Mouse (Mus musculus): ENCODE data around the gene Clec4f. TPM values are rescaled to one million over a fixed set of nuclear protein-coding genes. Genes with fewer than 3 reads are reported as not detected.

Clec4f gene
- total and polyA plus RNA-seq, 2 experiments from 2014 or later: 0.19 TPM; not detected in 1

GRCm38 (mm10) chr6:83599636-83600174, 56.3 kb downstream of the Clec4f start:
- Histone ChIP-seq H3K9ac (replicated peaks; ENCODE audit: low read length, poor library complexity, severe bottlenecking) (no peak overlapping the region), H3K4me3 (ENCODE audit: low read depth, low read length) (no peak overlapping the region), H3K27ac (ENCODE audit: low read depth, low read length) (no peak overlapping the region), H3K4me2 (ENCODE audit: low read depth, low read length, poor library complexity, severe bottlenecking) (peak overlapping the region; percentile 64; the same call in 1 of the 2 replicates), H3K27me3 (ENCODE audit: insufficient read depth, low read length) (no peaks in the 10 kb centered on the region), H3K9me3 (ENCODE audit: low read length) (no peaks in the 10 kb centered on the region), H3K4me1 (ENCODE audit: insufficient read depth, low read length) (no peaks in the 10 kb centered on the region), H3K36me3 (ENCODE audit: insufficient read depth, low read length) (no peaks in the 10 kb centered on the region)
- 87% methylated on average over 6 of the region's 6 CpGs for WGBS
- ATAC-seq (ENCODE audit: low FRiP score): no peak
- TF ChIP-seq CTCF (IDR thresholded peaks at IDR 0.05): no peak
- DNase-seq (ENCODE audit: low spot score): no peak

GRCm38 (mm10) chr6:83599060-83599550, 56.9 kb downstream of the Clec4f start:
- WGBS: 36% methylated on average over 24 of the region's 24 CpGs
- TF ChIP-seq CTCF (IDR thresholded peaks at IDR 0.05): no peak
- Histone ChIP-seq H3K36me3 (ENCODE audit: insufficient read depth, low read length) (no peaks in the 10 kb centered on the region), H3K27me3 (ENCODE audit: insufficient read depth, low read length) (no peaks in the 10 kb centered on the region), H3K4me2 (ENCODE audit: low read depth, low read length, poor library complexity, severe bottlenecking) (peak overlapping the region; percentile 64), H3K9ac (replicated peaks; ENCODE audit: low read length, poor library complexity, severe bottlenecking) (peak overlapping the region; percentile 42; the same call in 1 of the 2 replicates), H3K4me3 (ENCODE audit: low read depth, low read length) (peak overlapping the region; percentile 31; the same call in 1 of the 2 replicates), H3K4me1 (ENCODE audit: insufficient read depth, low read length) (no peaks in the 10 kb centered on the region), H3K9me3 (ENCODE audit: low read length) (no peaks in the 10 kb centered on the region), H3K27ac (ENCODE audit: low read depth, low read length) (no peak overlapping the region)
- ATAC-seq (ENCODE audit: low FRiP score): no peak
- no peak for DNase-seq (ENCODE audit: low spot score)

GRCm38 (mm10) chr6:83598646-83599045, 57.3 kb downstream of the Clec4f start:
- H3K9me3 ChIP-seq (ENCODE audit: low read length): no peaks in the 10 kb centered on the region
- ATAC-seq (ENCODE audit: low FRiP score) (no peak), DNase-seq (ENCODE audit: low spot score) (peak; percentile 41)
- H3K9ac ChIP-seq (replicated peaks; ENCODE audit: low read length, poor library complexity, severe bottlenecking): peak overlapping the region; percentile 42; the same call in 1 of the 2 replicates
- H3K4me1 ChIP-seq (ENCODE audit: insufficient read depth, low read length): no peaks in the 10 kb centered on the region
- no peaks in the 10 kb centered on the region for H3K36me3 ChIP-seq (ENCODE audit: insufficient read depth, low read length)
- H3K4me3 ChIP-seq (ENCODE audit: low read depth, low read length): peak overlapping the region; percentile 31; the same call in 1 of the 2 replicates
- peak; percentile 75 for TF ChIP-seq CTCF (IDR thresholded peaks at IDR 0.05)
- 9% methylated on average over 9 of the region's 9 CpGs for WGBS
- H3K27ac ChIP-seq (ENCODE audit: low read depth, low read length): no peak overlapping the region
- H3K4me2 ChIP-seq (ENCODE audit: low read depth, low read length, poor library complexity, severe bottlenecking): peak overlapping the region; percentile 64
- H3K27me3 ChIP-seq (ENCODE audit: insufficient read depth, low read length): no peaks in the 10 kb centered on the region

GRCm38 (mm10) chr6:83597988-83598387, 58.0 kb downstream of the Clec4f start:
- Histone ChIP-seq H3K9me3 (ENCODE audit: low read length) (no peaks in the 10 kb centered on the region), H3K27me3 (ENCODE audit: insufficient read depth, low read length) (no peaks in the 10 kb centered on the region), H3K9ac (replicated peaks; ENCODE audit: low read length, poor library complexity, severe bottlenecking) (no peak overlapping the region), H3K4me3 (ENCODE audit: low read depth, low read length) (no peak overlapping the region), H3K27ac (ENCODE audit: low read depth, low read length) (no peak overlapping the region), H3K4me2 (ENCODE audit: low read depth, low read length, poor library complexity, severe bottlenecking) (no peak overlapping the region), H3K4me1 (ENCODE audit: insufficient read depth, low read length) (no peaks in the 10 kb centered on the region), H3K36me3 (ENCODE audit: insufficient read depth, low read length) (no peaks in the 10 kb centered on the region)
- DNase-seq (ENCODE audit: low spot score): no peak
- TF ChIP-seq CTCF (IDR thresholded peaks at IDR 0.05): no peak
- ATAC-seq (ENCODE audit: low FRiP score): no peak
- 55% methylated on average over 3 of the region's 3 CpGs for WGBS

GRCm38 (mm10) chr6:83595035-83595434, 61.0 kb downstream of the Clec4f start:
- DNase-seq (ENCODE audit: low spot score) (no peak), ATAC-seq (ENCODE audit: low FRiP score) (no peak)
- no peak overlapping the region for H3K4me2 ChIP-seq (ENCODE audit: low read depth, low read length, poor library complexity, severe bottlenecking)
- H3K4me3 ChIP-seq (ENCODE audit: low read depth, low read length): no peak overlapping the region
- no peaks in the 10 kb centered on the region for H3K9me3 ChIP-seq (ENCODE audit: low read length)
- TF ChIP-seq CTCF (IDR thresholded peaks at IDR 0.05): no peak
- 85% methylated on average over 2 of the region's 2 CpGs for WGBS
- H3K4me1 ChIP-seq (ENCODE audit: insufficient read depth, low read length): no peaks in the 10 kb centered on the region
- H3K36me3 ChIP-seq (ENCODE audit: insufficient read depth, low read length): no peaks in the 10 kb centered on the region
- H3K27ac ChIP-seq (ENCODE audit: low read depth, low read length): no peak overlapping the region
- no peak overlapping the region for H3K9ac ChIP-seq (replicated peaks; ENCODE audit: low read length, poor library complexity, severe bottlenecking)
- H3K27me3 ChIP-seq (ENCODE audit: insufficient read depth, low read length): no peaks in the 10 kb centered on the region

Other genes starting within 250 kb of the Clec4f start
- gene Tet3, start 197.1 kb downstream of the Clec4f start, total RNA-seq (2014; rRNA removed): 32.0 and 38.3 TPM in 2 replicates
- 45.3 and 48.5 TPM in 2 replicates for gene Tet3, start 197.1 kb downstream of the Clec4f start, polyA plus RNA-seq (2015; fragmentation: Nextera tagmentation; extraction: Ambion mirVana)
- gene Dguok, start 149.2 kb downstream of the Clec4f start, total RNA-seq (2014; rRNA removed): 31.4 and 55.2 TPM in 2 replicates
- gene Dguok, start 149.2 kb downstream of the Clec4f start, polyA plus RNA-seq (2015; fragmentation: Nextera tagmentation; extraction: Ambion mirVana): 48.5 and 52.3 TPM in 2 replicates
- gene Actg2, start 119.9 kb downstream of the Clec4f start, total RNA-seq (2014; rRNA removed): 1.6 and 2.0 TPM in 2 replicates
- 1.6 and 1.8 TPM in 2 replicates for gene Actg2, start 119.9 kb downstream of the Clec4f start, polyA plus RNA-seq (2015; fragmentation: Nextera tagmentation; extraction: Ambion mirVana)
- 17.4 and 18.3 TPM in 2 replicates for gene Stambp, start 83.5 kb downstream of the Clec4f start, total RNA-seq (2014; rRNA removed)
- gene Stambp, start 83.5 kb downstream of the Clec4f start, polyA plus RNA-seq (2015; fragmentation: Nextera tagmentation; extraction: Ambion mirVana): 72.2 and 75.5 TPM in 2 replicates
- gene Cd207, start 21.7 kb upstream of the Clec4f start, total RNA-seq (2014; rRNA removed): 0.16 TPM in 1 of 2 replicates, not detected in the other
- gene Cd207, start 21.7 kb upstream of the Clec4f start, polyA plus RNA-seq (2015; fragmentation: Nextera tagmentation; extraction: Ambion mirVana): not detected in 2 replicates
- gene Vax2, start 55.1 kb upstream of the Clec4f start, total RNA-seq (2014; rRNA removed): not detected in 2 replicates
- gene Vax2, start 55.1 kb upstream of the Clec4f start, polyA plus RNA-seq (2015; fragmentation: Nextera tagmentation; extraction: Ambion mirVana): not detected in 2 replicates
- gene Atp6v1b1, start 86.8 kb upstream of the Clec4f start, total RNA-seq (2014; rRNA removed): 0.77 TPM in 1 of 2 replicates, not detected in the other
- 0.07 TPM in 1 of 2 replicates, not detected in the other for gene Atp6v1b1, start 86.8 kb upstream of the Clec4f start, polyA plus RNA-seq (2015; fragmentation: Nextera tagmentation; extraction: Ambion mirVana)
- gene Ankrd53, start 106.5 kb upstream of the Clec4f start, total RNA-seq (2014; rRNA removed): not detected in 2 replicates
- gene Ankrd53, start 106.5 kb upstream of the Clec4f start, polyA plus RNA-seq (2015; fragmentation: Nextera tagmentation; extraction: Ambion mirVana): 0.10 and 0.12 TPM in 2 replicates
- 45.8 and 54.4 TPM in 2 replicates for gene Tex261, start 119.6 kb upstream of the Clec4f start, total RNA-seq (2014; rRNA removed)
- gene Tex261, start 119.6 kb upstream of the Clec4f start, polyA plus RNA-seq (2015; fragmentation: Nextera tagmentation; extraction: Ambion mirVana): 66.8 and 71.4 TPM in 2 replicates
- gene Nagk, start 138.8 kb upstream of the Clec4f start, total RNA-seq (2014; rRNA removed): 58.1 and 60.6 TPM in 2 replicates
- gene Nagk, start 138.8 kb upstream of the Clec4f start, polyA plus RNA-seq (2015; fragmentation: Nextera tagmentation; extraction: Ambion mirVana): 94.7 and 104 TPM in 2 replicates
- gene Paip2b, start 175.6 kb upstream of the Clec4f start, total RNA-seq (2014; rRNA removed): 59.3 and 66.5 TPM in 2 replicates
- 25.9 and 26.1 TPM in 2 replicates for gene Paip2b, start 175.6 kb upstream of the Clec4f start, polyA plus RNA-seq (2015; fragmentation: Nextera tagmentation; extraction: Ambion mirVana)
- 107 and 123 TPM in 2 replicates for gene Zfp638, start 210.9 kb upstream of the Clec4f start, total RNA-seq (2014; rRNA removed)
- gene Zfp638, start 210.9 kb upstream of the Clec4f start, polyA plus RNA-seq (2015; fragmentation: Nextera tagmentation; extraction: Ambion mirVana): 47.0 and 53.8 TPM in 2 replicates

All from midbrain, postnatal 0 days (tissue).